Mouse (Mus musculus): ENCODE data around the gene Celf1.
A peak's percentile ranks its signal among the peaks of the same experiment; 100 is the strongest.

Gene Celf1

DNA sequence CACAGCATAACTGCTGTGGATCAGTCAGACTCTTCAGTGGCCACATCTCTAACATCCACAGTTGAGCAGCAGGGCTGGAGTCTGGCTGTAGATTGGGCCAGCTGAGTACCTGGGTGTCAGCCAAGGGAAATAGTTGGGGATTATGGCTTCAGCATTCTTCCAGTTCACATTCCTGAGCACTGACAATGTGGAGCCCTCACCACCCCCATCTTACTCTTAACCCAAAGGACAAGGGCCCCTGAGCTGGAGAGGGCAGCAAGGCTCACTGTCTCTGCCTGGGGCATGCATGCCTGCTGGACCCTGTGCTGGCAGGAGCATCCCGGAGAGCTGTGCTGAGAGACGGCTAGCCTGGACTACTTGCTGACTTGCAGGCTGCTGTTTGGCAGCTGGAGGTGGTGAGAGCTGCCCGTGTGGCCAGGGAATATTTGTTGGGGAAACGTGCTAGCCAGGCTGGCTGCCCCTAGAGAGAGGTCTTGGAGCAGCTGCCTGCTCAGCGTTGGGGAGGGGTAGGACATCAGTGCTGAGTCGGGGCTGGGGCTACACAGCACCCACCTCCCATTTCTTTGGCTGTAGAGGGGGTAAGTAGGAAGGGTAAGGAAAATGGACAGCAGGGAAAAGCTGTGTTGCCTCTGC is 121.8 kb downstream of the Celf1 start:
- no peak for DNase-seq (ENCODE audit: low spot score)

DNA sequence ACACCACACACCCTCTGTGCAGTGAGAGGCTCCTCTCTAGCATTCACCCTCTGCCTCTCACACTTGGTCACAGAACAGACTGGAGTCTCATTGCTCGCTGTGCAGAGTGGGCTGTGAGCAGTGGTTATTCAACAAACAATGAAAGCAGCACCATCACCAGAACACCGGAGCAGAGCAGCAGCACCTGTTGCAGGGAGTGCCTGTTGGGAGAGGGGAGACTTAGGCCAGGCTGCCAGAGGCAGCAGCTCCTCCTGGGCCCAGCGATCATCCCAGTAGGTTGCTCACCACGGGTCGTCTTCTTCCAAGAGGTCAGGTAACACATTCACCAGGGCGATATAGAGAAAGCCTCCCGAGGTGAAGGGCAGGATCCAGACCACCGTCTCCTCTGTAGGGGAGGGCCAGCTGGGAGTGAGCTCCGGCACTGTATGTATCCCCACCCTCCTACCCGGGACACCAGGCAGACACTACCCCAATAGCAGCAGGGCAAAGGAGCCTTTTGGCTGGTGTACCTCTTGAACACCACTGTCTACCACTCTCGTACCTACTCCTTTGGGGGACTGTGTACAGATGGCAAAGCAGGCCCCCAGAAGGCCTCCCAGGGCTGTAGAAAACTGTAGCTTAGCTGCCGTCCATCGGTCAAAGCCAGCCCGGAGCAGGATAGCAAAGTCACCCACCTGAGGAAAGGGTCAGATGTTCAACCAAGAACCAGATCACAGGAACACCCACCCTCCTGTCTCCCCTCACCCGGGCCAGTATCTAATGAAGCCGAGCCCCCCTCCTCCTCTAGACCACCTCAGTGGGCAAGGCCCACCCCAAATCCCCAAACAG is 122.8 kb downstream of the Celf1 start:
- no peak for DNase-seq (ENCODE audit: low spot score)

GRCm38 (mm10) chr2:91064211-91064610 is 124.0 kb downstream of the Celf1 start:
- DNase-seq (ENCODE audit: low spot score): no peak

DNA sequence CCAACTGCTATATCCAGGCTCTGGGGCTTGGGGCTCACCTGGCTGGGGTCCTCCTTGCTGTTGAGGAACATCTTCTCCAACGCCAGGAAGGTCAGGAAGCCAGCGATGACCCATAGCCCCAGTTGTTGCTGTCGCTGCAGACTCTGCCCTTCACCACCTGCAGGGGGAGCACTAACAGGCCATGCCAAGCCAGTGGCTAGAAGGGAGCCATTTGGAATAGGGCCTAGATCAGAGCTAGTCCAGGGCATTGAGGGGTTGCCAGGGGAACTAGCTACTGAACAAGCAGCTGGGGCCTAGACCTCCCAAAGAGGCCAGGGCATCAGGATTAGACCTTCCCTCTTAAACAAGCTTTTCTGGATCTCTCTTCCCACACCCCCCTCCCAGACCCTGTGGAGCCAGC is 125.4 kb downstream of the Celf1 start:
- DNase-seq (ENCODE audit: low spot score): peak; percentile 46

GRCm38 (mm10) chr2:91066455-91066854 is 126.3 kb downstream of the Celf1 start:
- no peak for DNase-seq (ENCODE audit: low spot score)

- DNase-seq (ENCODE audit: low spot score): no peak
Observed at GRCm38 (mm10) chr2:91068162-91068871, 128.1 kb downstream of the Celf1 start.

DNA sequence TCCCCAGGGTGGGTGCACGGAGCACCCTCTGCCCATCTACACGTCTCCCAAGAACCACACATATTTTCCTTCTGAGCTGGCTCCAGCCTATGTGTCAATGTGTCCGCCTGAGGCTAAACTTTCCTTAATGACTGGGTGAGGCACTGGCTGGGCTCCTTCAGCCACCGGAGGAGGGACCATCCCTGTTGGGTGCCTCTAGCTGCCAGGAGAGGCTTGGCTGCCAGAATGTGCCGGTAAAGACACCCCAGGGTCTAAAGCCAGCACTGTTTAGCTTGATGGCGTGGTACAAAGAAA is 128.6 kb downstream of the Celf1 start:
- DNase-seq (ENCODE audit: low spot score): no peak
